Mouse (Mus musculus) MEL (cell line): ENCODE data around the gene Sema3b.

Source experiments
- BHLHE40 ChIP-seq: IDR thresholded peaks from 2 replicates; pipeline ENCODE4 v1.6.1; 2012; ENCODE audit warnings: low read depth, mild to moderate bottlenecking, inconsistent platforms, low read length, improper control_type of control experiment, borderline replicate concordance
- CHD2 ChIP-seq: IDR thresholded peaks from 2 replicates; pipeline ENCODE4 v1.6.1; 2011; ENCODE audit warnings: low read length, improper control_type of control experiment
- CTCF ChIP-seq, 3 experiments: IDR thresholded peaks in 2 of 3; conservative IDR thresholded peaks in 1 of 3; 2 replicates each; pipeline ENCODE4 v1.5.1; 2011 to 2012; ENCODE audit warnings: low read length in 3 of 3, low read depth in 2 of 3, mild to moderate bottlenecking in 2 of 3, improper control_type of control experiment in 1 of 3, inconsistent platforms in 1 of 3, mixed read lengths in 1 of 3, moderate library complexity in 1 of 3; ENCODE audit not compliant: control insufficient read depth in 1 of 3, insufficient read depth in 1 of 3, poor library complexity in 1 of 3, severe bottlenecking in 1 of 3
- EP300 ChIP-seq, 2 experiments: IDR thresholded peaks; 2 replicates each; pipeline ENCODE4 v1.6.1; 2011; ENCODE audit warnings: improper control_type of control experiment in 2 of 2, low read length in 2 of 2, low read depth in 1 of 2, mild to moderate bottlenecking in 1 of 2
- GABPA ChIP-seq: IDR thresholded peaks from 2 replicates; pipeline ENCODE4 v1.6.1; 2012; ENCODE audit warnings: low read depth, mild to moderate bottlenecking, inconsistent platforms, low read length, improper control_type of control experiment, moderate library complexity
- MAX ChIP-seq: IDR thresholded peaks from 2 replicates; pipeline ENCODE4 v1.6.1; 2011; ENCODE audit warnings: low read length, improper control_type of control experiment
- MAZ ChIP-seq: IDR thresholded peaks from 2 replicates; pipeline ENCODE4 v1.6.1; 2012; ENCODE audit warnings: low read depth, mild to moderate bottlenecking, inconsistent platforms, low read length, improper control_type of control experiment
- MXI1 ChIP-seq: IDR thresholded peaks from 2 replicates; pipeline ENCODE4 v1.6.1; 2011; ENCODE audit warnings: mild to moderate bottlenecking, low read depth, low read length, improper control_type of control experiment
- MYC ChIP-seq: IDR thresholded peaks from 2 replicates; pipeline ENCODE4 v1.6.1; 2011; ENCODE audit warnings: low read depth, mild to moderate bottlenecking, low read length, improper control_type of control experiment, moderate library complexity
- POLR2AphosphoS2 ChIP-seq: IDR thresholded peaks from 2 replicates; pipeline ENCODE4 v1.6.1; 2011; ENCODE audit warnings: low read length, improper control_type of control experiment
- RAD21 ChIP-seq: IDR thresholded peaks from 2 replicates; pipeline ENCODE4 v1.6.1; 2011; ENCODE audit warnings: mild to moderate bottlenecking, low read depth, low read length, improper control_type of control experiment
- UBTF ChIP-seq: IDR thresholded peaks from 2 replicates; pipeline ENCODE4 v1.6.1; 2012; ENCODE audit warnings: low read depth, mild to moderate bottlenecking, inconsistent platforms, low read length, improper control_type of control experiment, moderate library complexity, borderline replicate concordance; ENCODE audit not compliant: insufficient read depth
- USF1 ChIP-seq: IDR thresholded peaks from 2 replicates; pipeline ENCODE4 v1.6.1; 2014; ENCODE audit warnings: low read depth, mild to moderate bottlenecking, inconsistent platforms, low read length, improper control_type of control experiment, moderate library complexity
- ZMIZ1 ChIP-seq: IDR thresholded peaks from 2 replicates; pipeline ENCODE4 v1.6.1; 2012; ENCODE audit warnings: low read depth, mild to moderate bottlenecking, inconsistent platforms, low read length, improper control_type of control experiment, moderate library complexity

DNA sequence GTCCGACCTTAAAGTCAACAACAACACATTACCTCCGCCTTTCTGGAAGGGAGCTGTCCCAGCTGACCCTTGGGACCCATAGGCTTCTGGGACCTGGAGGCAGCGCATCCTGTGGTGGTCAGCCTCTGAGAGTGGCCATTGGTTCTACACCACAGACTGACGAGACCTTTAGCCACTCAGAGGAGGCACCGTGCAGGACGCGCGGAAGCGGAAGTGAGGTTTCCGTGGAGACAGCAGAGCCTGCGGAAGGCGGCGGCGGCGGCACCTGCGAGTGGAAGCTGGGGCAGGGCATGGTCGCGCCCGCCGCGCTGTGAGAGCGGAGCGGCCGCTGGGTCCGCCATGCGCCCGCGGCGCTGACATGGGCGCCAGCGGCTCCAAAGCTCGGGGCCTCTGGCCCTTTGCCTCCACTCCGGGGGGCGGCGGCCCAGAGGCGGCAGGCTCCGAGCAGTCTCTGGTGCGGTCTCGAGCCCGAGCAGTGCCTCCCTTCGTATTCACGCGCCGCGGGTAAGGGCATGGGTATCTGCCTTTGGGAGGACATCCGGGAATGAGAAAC is 45.9 kb downstream of the Sema3b start, which contains the start of gene Tusc2:
- TF ChIP-seq CTCF (IDR thresholded peaks at IDR 0.05 in 2 of 3, conservative IDR thresholded peaks at IDR 0.05 in 1 of 3; ENCODE audit: control insufficient read depth in 1 of 3, insufficient read depth in 1 of 3, low read depth in 2 of 3, low read length in 3 of 3, poor library complexity in 1 of 3, severe bottlenecking in 1 of 3) (no peak), USF1 (peak; percentile 52), MAZ (no peak), MAX (peak; percentile 31; the same call in 1 of the 2 replicates), MXI1 (peak; percentile 89; the same call in 1 of the 2 replicates), CHD2 (peak; percentile 71), UBTF (peak; percentile 90; the same call in 1 of the 2 replicates), GABPA (no peak), POLR2AphosphoS2 (peak; percentile 98), BHLHE40 (no peak), RAD21 (no peak), ZMIZ1 (peak; percentile 85; the same call in 1 of the 2 replicates), EP300 (IDR thresholded peaks at IDR 0.05; ENCODE audit: low read depth in 1 of 2, low read length in 2 of 2) (no peak), MYC (no peak)
